Mouse (Mus musculus) bone marrow, adult 2 months (tissue): ENCODE measurements around the gene Tha1. TPM values are rescaled to one million over a fixed set of nuclear protein-coding genes. Genes with fewer than 3 reads are reported as not detected.
A peak's percentile ranks its signal among the peaks of the same experiment; 100 is the strongest.

Experiments
- H3K27ac ChIP-seq: fragments of 200-500 bp; 2 replicates; pipeline ENCODE4 v1.5.1; 2012; ENCODE audit warnings: low read depth, mild to moderate bottlenecking, control low read depth, inconsistent platforms, low read length; ENCODE audit not compliant: control insufficient read depth, poor library complexity, insufficient read depth
- H3K4me1 ChIP-seq: fragments of 200-500 bp; 2 replicates; pipeline ENCODE4 v1.6.1; 2011; ENCODE audit warnings: low read length; ENCODE audit not compliant: control insufficient read depth, insufficient read depth
- H3K4me3 ChIP-seq: fragments of 200-500 bp; replicated peaks from 2 replicates; pipeline ENCODE3; 2011; ENCODE audit warnings: mild to moderate bottlenecking, low read depth, low read length, control low read depth; ENCODE audit not compliant: control insufficient read depth
- CTCF ChIP-seq: fragments of 200-500 bp; IDR thresholded peaks from 2 replicates; pipeline ENCODE4 v1.5.1; 2011; ENCODE audit warnings: low read length, control low read depth; ENCODE audit not compliant: control insufficient read depth, insufficient read depth
- POLR2A ChIP-seq: fragments of 200-500 bp; IDR thresholded peaks from 2 replicates; pipeline ENCODE4 v1.6.1; 2011; ENCODE audit warnings: low read depth, mild to moderate bottlenecking, control low read depth, low read length, borderline replicate concordance; ENCODE audit not compliant: control insufficient read depth
- WGBS: fragments of 180-500 bp; shearing (Covaris S2); methylation state at CpG from one replicate; pipeline ENCODE4 v1.1.7; 2018; 5-methylcytosine and 5-hydroxymethylcytosine counted together
- polyA plus RNA-seq: library from polyadenylated mRNA; stranded (reverse); fragments of >200 nt; gene quantifications from 2 replicates; pipeline ENCODE4 v1.2.4, GENCODE M21; 2011; ENCODE audit warnings: low replicate concordance; ENCODE audit not compliant: missing spikeins, insufficient read depth, insufficient read length

The Tha1 gene
- polyA plus RNA-seq, 1 experiment: 3.2 TPM

GRCm38 (mm10) chr11:117827386-117827785, 45.9 kb downstream of the Tha1 start:
- TF ChIP-seq POLR2A (no peak), CTCF (no peak)
- peak overlapping the region; percentile 50 for H3K4me3 ChIP-seq
- 35% methylated on average over 3 of the region's 3 CpGs for WGBS
- H3K4me1 ChIP-seq: peaks cover 9% of the 10 kb centered on the region
- H3K27ac ChIP-seq: peak overlapping the region; percentile 53

- peak overlapping the region; percentile 50 for H3K4me3 ChIP-seq
- no peak for TF ChIP-seq POLR2A
- TF ChIP-seq CTCF: no peak
- peak overlapping the region; percentile 53; the same call in 1 of the 2 replicates for H3K27ac ChIP-seq
- H3K4me1 ChIP-seq: peaks cover 10% of the 10 kb centered on the region
- WGBS: 64% methylated on average over 8 of the region's 8 CpGs
Measured at GRCm38 (mm10) chr11:117826916-117827315, 46.4 kb downstream of the Tha1 start.

GRCm38 (mm10) chr11:117826164-117826563, 47.1 kb downstream of the Tha1 start:
- Histone ChIP-seq H3K27ac (peak overlapping the region; percentile 37; the same call in 1 of the 2 replicates), H3K4me3 (peak overlapping the region; percentile 67), H3K4me1 (peaks cover 11% of the 10 kb centered on the region)
- 57% methylated on average over 5 of the region's 5 CpGs for WGBS
- no peak for TF ChIP-seq POLR2A
- no peak for TF ChIP-seq CTCF

GRCm38 (mm10) chr11:117825333-117826101, 47.8 kb downstream of the Tha1 start, which contains the start of the genes Afmid and Tk1:
Gene Afmid (plus strand): TSS chr11:117825924.
Gene Tk1 (minus strand): TSS chr11:117826092.
- H3K4me1 ChIP-seq: peaks cover 8% of the 10 kb centered on the region

GRCm38 (mm10) chr11:117824060-117824969, 49.0 kb downstream of the Tha1 start:
- WGBS: 14% methylated on average over 23 of the region's 23 CpGs
- peak; percentile 95 for TF ChIP-seq CTCF
- no peak for TF ChIP-seq POLR2A
- H3K4me1 ChIP-seq: peaks cover 8% of the 10 kb centered on the region

More at GRCm38 (mm10) chr11:117825333-117826101, 47.8 kb downstream of the Tha1 start, which contains the start of the genes Afmid and Tk1:
- peak within 1 kb of the TSS; percentile 67 for H3K4me3 ChIP-seq
- WGBS: under 1% methylated on average over 34 of the region's 34 CpGs
- peak within 1 kb of the TSS; percentile 69 for H3K27ac ChIP-seq
- TF ChIP-seq POLR2A (peak; percentile 37; the same call in 1 of the 2 replicates), CTCF (no peak)

GRCm38 (mm10) chr11:117823411-117823810, 49.9 kb downstream of the Tha1 start:
- no peak overlapping the region for H3K27ac ChIP-seq
- no peak for TF ChIP-seq CTCF
- TF ChIP-seq POLR2A: no peak
- peaks cover 6% of the 10 kb centered on the region for H3K4me1 ChIP-seq
- WGBS: 89% methylated on average over 6 of the region's 6 CpGs
- H3K4me3 ChIP-seq: no peak overlapping the region

More at GRCm38 (mm10) chr11:117824060-117824969, 49.0 kb downstream of the Tha1 start:
- peak overlapping the region; percentile 67 for H3K4me3 ChIP-seq
- peak overlapping the region; percentile 28 for H3K27ac ChIP-seq

GRCm38 (mm10) chr11:117822728-117823241, 50.5 kb downstream of the Tha1 start:
- Histone ChIP-seq H3K27ac (no peak overlapping the region), H3K4me3 (no peak overlapping the region), H3K4me1 (peaks cover 5% of the 10 kb centered on the region)
- WGBS: 95% methylated on average over 7 of the region's 7 CpGs
- TF ChIP-seq CTCF: no peak
- 0 out of 2 replicates have a peak, but pooled peaks have one; percentile 14 for TF ChIP-seq POLR2A
